Mouse (Mus musculus): Measurements from ENCODE around the gene Cd40.

Gene Cd40

GRCm38 (mm10) chr2:165054888-165055852 lies at the start of gene Cd40:
Gene Cd40, plus strand, starts transcription at chr2:165055627.
- in situ Hi-C loops (cut with MboI, MseI) = no loop called here

- in situ Hi-C loops (cut with MboI, MseI) = no loop called here
Measured at GRCm38 (mm10) chr2:165006813-165007212, 48.6 kb upstream of the Cd40 start.

- in situ Hi-C loops (cut with MboI, MseI) = no loop called here
Measured at GRCm38 (mm10) chr2:165007986-165008385, 47.4 kb upstream of the Cd40 start.

GRCm38 (mm10) chr2:165009161-165009560 lies 46.3 kb upstream of the Cd40 start:
- in situ Hi-C loops (cut with MboI, MseI) = no loop called here

- in situ Hi-C loops (cut with MboI, MseI) = no loop called here
Measured at GRCm38 (mm10) chr2:165009581-165009980, 45.8 kb upstream of the Cd40 start.

- in situ Hi-C loops (cut with MboI, MseI) = no loop called here
Measured at GRCm38 (mm10) chr2:165010351-165010750, 45.1 kb upstream of the Cd40 start.

GRCm38 (mm10) chr2:165014935-165015334 lies 40.5 kb upstream of the Cd40 start:
- in situ Hi-C loops (cut with MboI, MseI) = no loop called here

GRCm38 (mm10) chr2:165020490-165020889 lies 34.9 kb upstream of the Cd40 start:
- in situ Hi-C loops (cut with MboI, MseI) = no loop called here

GRCm38 (mm10) chr2:165027163-165027562 lies 28.3 kb upstream of the Cd40 start:
- in situ Hi-C loops (cut with MboI, MseI) = no loop called here

GRCm38 (mm10) chr2:165032533-165032932 lies 22.9 kb upstream of the Cd40 start:
- in situ Hi-C loops (cut with MboI, MseI) = no loop called here

- in situ Hi-C loops (cut with MboI, MseI) = no loop called here
Measured at GRCm38 (mm10) chr2:165033306-165033705, 22.1 kb upstream of the Cd40 start.

- in situ Hi-C loops (cut with MboI, MseI) = no loop called here
Measured at GRCm38 (mm10) chr2:165034131-165035057, 21.0 kb upstream of the Cd40 start, which contains the start of gene Ncoa5. Gene Ncoa5, minus strand, starts transcription at chr2:165034867.

GRCm38 (mm10) chr2:165035058-165035431 lies 20.4 kb upstream of the Cd40 start:
- in situ Hi-C loops (cut with MboI, MseI) = no loop called here

- in situ Hi-C loops (cut with MboI, MseI) = no loop called here
Measured at GRCm38 (mm10) chr2:165037415-165037814, 18.0 kb upstream of the Cd40 start.

- in situ Hi-C loops (cut with MboI, MseI) = loop anchor here (10.0 kb wide), 1 partner anchor 1017 kb away; the partner anchor contains the start of gene Pabpc1l
Measured at GRCm38 (mm10) chr2:165042126-165042525, 13.3 kb upstream of the Cd40 start.

- in situ Hi-C loops (cut with MboI, MseI) = loop anchor here (10.0 kb wide), 1 partner anchor 1018 kb away; the partner anchor contains the start of gene Pabpc1l
Measured at GRCm38 (mm10) chr2:165043090-165043636, 12.3 kb upstream of the Cd40 start.

- in situ Hi-C loops (cut with MboI, MseI) = loop anchor here (10.0 kb wide), 1 partner anchor 1019 kb away; the partner anchor contains the start of gene Pabpc1l
Measured at GRCm38 (mm10) chr2:165043729-165044128, 11.7 kb upstream of the Cd40 start.

- in situ Hi-C loops (cut with MboI, MseI) = loop anchor here (10.0 kb wide), 1 partner anchor 1024 kb away; the partner anchor contains the start of gene Pabpc1l
Measured at GRCm38 (mm10) chr2:165049044-165049443, 6.4 kb upstream of the Cd40 start.

GRCm38 (mm10) chr2:165050826-165051548 lies 4.4 kb upstream of the Cd40 start:
- in situ Hi-C loops (cut with MboI, MseI) = no loop called here

- in situ Hi-C loops (cut with MboI, MseI) = no loop called here
Measured at GRCm38 (mm10) chr2:165051566-165051965, 3.9 kb upstream of the Cd40 start.

- in situ Hi-C loops (cut with MboI, MseI) = no loop called here
Measured at GRCm38 (mm10) chr2:165055905-165056304, 478 bp downstream of the Cd40 start.
